Mouse (Mus musculus) lung, postnatal 25 days (tissue): ENCODE results near the gene Btbd35f26.
"Not testable (repeated sequence)": the region's sequence is repeated elsewhere in the genome, so short reads cannot be mapped to it uniquely, and the experiment has no call there.

Experiments
- DNase-seq: peaks from one replicate; pipeline ENCODE4 v3.0.0; 2022; ENCODE audit warnings: low spot score

The Btbd35f26 gene

GRCm38 (mm10) chrX:31336154-31336553, at the start of gene Btbd35f26:
Btbd35f26 (plus strand) TSS chrX:31336454.
- DNase-seq, result not testable (repeated sequence)

DNA sequence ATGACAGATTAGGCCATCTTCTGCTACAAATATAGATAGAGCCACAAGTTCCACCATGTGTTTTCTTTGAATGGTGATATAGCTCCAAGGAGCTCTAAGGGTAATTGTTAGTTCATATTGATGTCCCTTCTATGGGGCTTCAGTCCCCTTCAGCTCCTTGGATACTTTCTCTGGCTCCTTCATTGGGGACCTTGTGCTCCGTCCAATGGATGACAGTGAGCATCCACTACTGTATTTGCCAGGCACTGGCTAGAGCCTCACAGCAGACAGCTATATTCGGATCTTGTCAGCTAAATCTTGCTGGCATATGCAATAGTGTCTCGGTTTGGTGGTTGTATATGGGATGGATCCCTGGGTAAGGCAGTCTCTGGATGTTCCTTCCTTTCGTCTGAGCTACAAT, 5.7 kb downstream of the Btbd35f26 start:
- DNase-seq, result peak; percentile 0

- DNase-seq, result not testable (repeated sequence)
Measured at GRCm38 (mm10) chrX:31383818-31384217, 47.6 kb downstream of the Btbd35f26 start, which contains the start of gene Btbd35f19. Btbd35f19 (minus strand) TSS chrX:31383918.
